Mouse (Mus musculus): ENCODE data around the gene Iqschfp. TPM values are rescaled to one million over a fixed set of nuclear protein-coding genes. Genes with fewer than 3 reads are reported as not detected.

Gene Iqschfp
- polyA plus RNA-seq, 1 experiment from 2014 or later: not detected

GRCm38 (mm10) chr3:68660538-68660937 lies 768.5 kb downstream of the Iqschfp start:
- H3K9me3 ChIP-seq: no peaks in the 10 kb centered on the region
- ATAC-seq (ENCODE audit: borderline replicate concordance, extremely low read depth, low FRiP score, low TSS enrichment): no peak
- WGBS: 48% methylated on average over 4 of the region's 4 CpGs
- no peaks in the 10 kb centered on the region for H3K27me3 ChIP-seq
- no peak overlapping the region for H3K4me2 ChIP-seq
- no peaks in the 10 kb centered on the region for H3K4me1 ChIP-seq
- H3K9ac ChIP-seq: no peak overlapping the region
- no peak overlapping the region for H3K4me3 ChIP-seq
- H3K27ac ChIP-seq: no peak overlapping the region
- H3K36me3 ChIP-seq: no peaks in the 10 kb centered on the region

- 64% methylated on average over 5 of the region's 5 CpGs for WGBS
- H3K36me3 ChIP-seq: no peaks in the 10 kb centered on the region
- H3K9ac ChIP-seq: no peak overlapping the region
- H3K27ac ChIP-seq: no peak overlapping the region
- H3K27me3 ChIP-seq: no peaks in the 10 kb centered on the region
- ATAC-seq (ENCODE audit: borderline replicate concordance, extremely low read depth, low FRiP score, low TSS enrichment): no peak
- H3K4me2 ChIP-seq: no peak overlapping the region
- H3K9me3 ChIP-seq: no peaks in the 10 kb centered on the region
- no peaks in the 10 kb centered on the region for H3K4me1 ChIP-seq
- no peak overlapping the region for H3K4me3 ChIP-seq
These were observed 770.4 kb downstream of the Iqschfp start for GRCm38 (mm10) chr3:68662386-68662785.

- H3K36me3 ChIP-seq: no peaks in the 10 kb centered on the region
- H3K27ac ChIP-seq: no peak overlapping the region
- 85% methylated on average over 6 of the region's 6 CpGs for WGBS
- no peak overlapping the region for H3K9ac ChIP-seq
- no peak overlapping the region for H3K4me2 ChIP-seq
- no peaks in the 10 kb centered on the region for H3K4me1 ChIP-seq
- no peak overlapping the region for H3K4me3 ChIP-seq
- no peaks in the 10 kb centered on the region for H3K27me3 ChIP-seq
- no peak for ATAC-seq (ENCODE audit: borderline replicate concordance, extremely low read depth, low FRiP score, low TSS enrichment)
- no peaks in the 10 kb centered on the region for H3K9me3 ChIP-seq
These were observed 772.3 kb downstream of the Iqschfp start for GRCm38 (mm10) chr3:68664337-68664736.

GRCm38 (mm10) chr3:68666377-68666776 lies 774.3 kb downstream of the Iqschfp start:
- WGBS: 89% methylated on average over 7 of the region's 7 CpGs
- H3K4me3 ChIP-seq: no peak overlapping the region
- H3K27me3 ChIP-seq: no peaks in the 10 kb centered on the region
- no peak overlapping the region for H3K27ac ChIP-seq
- no peaks in the 10 kb centered on the region for H3K4me1 ChIP-seq
- H3K4me2 ChIP-seq: no peak overlapping the region
- no peak for ATAC-seq (ENCODE audit: borderline replicate concordance, extremely low read depth, low FRiP score, low TSS enrichment)
- no peaks in the 10 kb centered on the region for H3K36me3 ChIP-seq
- H3K9ac ChIP-seq: no peak overlapping the region
- no peaks in the 10 kb centered on the region for H3K9me3 ChIP-seq

GRCm38 (mm10) chr3:68667852-68668251 lies 775.8 kb downstream of the Iqschfp start:
- no peak overlapping the region for H3K9ac ChIP-seq
- no peak for ATAC-seq (ENCODE audit: borderline replicate concordance, extremely low read depth, low FRiP score, low TSS enrichment)
- H3K27me3 ChIP-seq: no peaks in the 10 kb centered on the region
- no peak overlapping the region for H3K4me3 ChIP-seq
- no peaks in the 10 kb centered on the region for H3K36me3 ChIP-seq
- H3K4me2 ChIP-seq: no peak overlapping the region
- no peak overlapping the region for H3K27ac ChIP-seq
- WGBS: 93% methylated on average over 1 of the region's 1 CpGs
- H3K9me3 ChIP-seq: no peaks in the 10 kb centered on the region
- H3K4me1 ChIP-seq: no peaks in the 10 kb centered on the region

- WGBS: 73% methylated on average over 5 of the region's 5 CpGs
- ATAC-seq (ENCODE audit: borderline replicate concordance, extremely low read depth, low FRiP score, low TSS enrichment): no peak
These were observed 777.5 kb downstream of the Iqschfp start for GRCm38 (mm10) chr3:68669418-68669974.

GRCm38 (mm10) chr3:68674721-68675120 lies 782.7 kb downstream of the Iqschfp start:
- Histone ChIP-seq H3K27me3 (no peaks in the 10 kb centered on the region), H3K4me3 (no peak overlapping the region), H3K27ac (peak overlapping the region; percentile 42), H3K9me3 (no peaks in the 10 kb centered on the region), H3K36me3 (no peaks in the 10 kb centered on the region), H3K9ac (no peak overlapping the region), H3K4me2 (no peak overlapping the region), H3K4me1 (peaks cover 14% of the 10 kb centered on the region)
- 71% methylated on average over 2 of the region's 2 CpGs for WGBS
- no peak for ATAC-seq (ENCODE audit: borderline replicate concordance, extremely low read depth, low FRiP score, low TSS enrichment)

More at GRCm38 (mm10) chr3:68669418-68669974, 777.5 kb downstream of the Iqschfp start:
- Histone ChIP-seq H3K9ac (no peak overlapping the region), H3K4me1 (no peaks in the 10 kb centered on the region), H3K4me3 (no peak overlapping the region), H3K27ac (no peak overlapping the region), H3K4me2 (no peak overlapping the region), H3K9me3 (no peaks in the 10 kb centered on the region), H3K27me3 (no peaks in the 10 kb centered on the region), H3K36me3 (no peaks in the 10 kb centered on the region)

GRCm38 (mm10) chr3:68675216-68675835 lies 783.3 kb downstream of the Iqschfp start:
- Histone ChIP-seq H3K27ac (peak overlapping the region; percentile 42; the same call in 1 of the 2 replicates), H3K4me3 (no peak overlapping the region), H3K9me3 (no peaks in the 10 kb centered on the region), H3K4me1 (peaks cover 14% of the 10 kb centered on the region), H3K4me2 (no peak overlapping the region), H3K36me3 (no peaks in the 10 kb centered on the region), H3K27me3 (no peaks in the 10 kb centered on the region), H3K9ac (no peak overlapping the region)
- 68% methylated on average over 12 of the region's 12 CpGs for WGBS
- ATAC-seq (ENCODE audit: borderline replicate concordance, extremely low read depth, low FRiP score, low TSS enrichment): no peak

Other genes starting within 250 kb of the Iqschfp start
- gene Iqcj, start within 50 bp of the Iqschfp start, polyA plus RNA-seq (2015; fragmentation: Nextera tagmentation; extraction: Ambion mirVana): not detected in 2 replicates
- gene Schip1, start 172.6 kb downstream of the Iqschfp start, polyA plus RNA-seq (2015; fragmentation: Nextera tagmentation; extraction: Ambion mirVana): 36.6 and 38.9 TPM in 2 replicates